Mouse (Mus musculus) cerebellum, adult 9-11 months (tissue): ENCODE data around the gene Ap3b2.

Experiments
- DNase-seq: peaks from one replicate; pipeline ENCODE4 v3.0.0; 2022

Gene Ap3b2

GRCm38 (mm10) chr7:81475221-81475620 is 18.5 kb downstream of the Ap3b2 start:
- no peak for DNase-seq

DNA sequence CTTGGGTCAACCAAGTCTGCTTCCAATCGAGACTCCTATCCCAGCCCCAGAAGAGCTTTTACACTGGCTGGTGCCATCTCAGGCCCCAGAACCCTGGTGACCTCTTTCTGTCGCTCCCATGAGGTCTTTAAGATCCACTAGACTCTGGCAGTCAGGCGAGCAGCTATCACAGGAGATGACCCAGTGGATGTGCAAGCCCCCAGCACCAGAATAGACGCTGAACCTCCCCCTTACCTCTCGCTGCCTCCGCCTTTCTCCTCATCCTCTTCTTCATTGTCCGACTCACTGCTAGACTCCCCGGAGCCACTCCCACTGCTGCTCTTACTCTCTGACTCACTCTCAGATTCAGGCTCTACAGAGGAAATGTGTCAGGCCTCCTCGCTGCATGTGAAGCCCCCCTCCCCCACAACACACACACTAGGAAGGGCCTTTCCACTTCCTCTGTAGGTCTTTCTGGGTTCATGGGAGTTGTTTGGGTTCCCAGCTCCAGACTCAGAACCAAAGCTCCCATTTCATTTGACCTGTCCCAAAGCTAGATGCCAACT is 28.7 kb downstream of the Ap3b2 start:
- DNase-seq = no peak

DNA sequence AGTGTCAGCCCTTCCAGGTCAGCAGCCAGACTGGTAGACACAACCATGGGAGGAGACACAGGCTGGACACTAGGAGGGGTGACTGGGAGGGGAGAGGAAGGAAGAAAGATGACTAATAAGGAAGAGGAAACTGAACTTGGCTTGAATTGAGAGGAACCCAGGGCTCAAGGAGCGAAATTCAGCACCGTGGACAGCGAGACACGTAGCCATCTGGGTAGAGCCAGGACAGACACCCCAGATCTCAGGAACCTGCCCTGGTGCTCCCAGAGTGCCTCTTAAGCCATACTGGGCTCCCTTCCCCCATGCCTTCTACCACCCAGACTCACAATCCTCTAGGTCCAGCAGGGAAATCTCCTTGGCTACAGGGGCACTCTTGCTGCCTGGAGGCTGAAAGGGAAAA is 29.6 kb downstream of the Ap3b2 start:
- no peak for DNase-seq

GRCm38 (mm10) chr7:81462815-81463214 is 30.9 kb downstream of the Ap3b2 start:
- no peak for DNase-seq

- peak; percentile 57 for DNase-seq
Measured at GRCm38 (mm10) chr7:81455155-81455651, 38.5 kb downstream of the Ap3b2 start, which contains the start of gene Cpeb1. Gene Cpeb1, minus strand, starts transcription at chr7:81455465.

- DNase-seq = peak; percentile 54
Measured at GRCm38 (mm10) chr7:81454331-81455039, 39.2 kb downstream of the Ap3b2 start.

DNA sequence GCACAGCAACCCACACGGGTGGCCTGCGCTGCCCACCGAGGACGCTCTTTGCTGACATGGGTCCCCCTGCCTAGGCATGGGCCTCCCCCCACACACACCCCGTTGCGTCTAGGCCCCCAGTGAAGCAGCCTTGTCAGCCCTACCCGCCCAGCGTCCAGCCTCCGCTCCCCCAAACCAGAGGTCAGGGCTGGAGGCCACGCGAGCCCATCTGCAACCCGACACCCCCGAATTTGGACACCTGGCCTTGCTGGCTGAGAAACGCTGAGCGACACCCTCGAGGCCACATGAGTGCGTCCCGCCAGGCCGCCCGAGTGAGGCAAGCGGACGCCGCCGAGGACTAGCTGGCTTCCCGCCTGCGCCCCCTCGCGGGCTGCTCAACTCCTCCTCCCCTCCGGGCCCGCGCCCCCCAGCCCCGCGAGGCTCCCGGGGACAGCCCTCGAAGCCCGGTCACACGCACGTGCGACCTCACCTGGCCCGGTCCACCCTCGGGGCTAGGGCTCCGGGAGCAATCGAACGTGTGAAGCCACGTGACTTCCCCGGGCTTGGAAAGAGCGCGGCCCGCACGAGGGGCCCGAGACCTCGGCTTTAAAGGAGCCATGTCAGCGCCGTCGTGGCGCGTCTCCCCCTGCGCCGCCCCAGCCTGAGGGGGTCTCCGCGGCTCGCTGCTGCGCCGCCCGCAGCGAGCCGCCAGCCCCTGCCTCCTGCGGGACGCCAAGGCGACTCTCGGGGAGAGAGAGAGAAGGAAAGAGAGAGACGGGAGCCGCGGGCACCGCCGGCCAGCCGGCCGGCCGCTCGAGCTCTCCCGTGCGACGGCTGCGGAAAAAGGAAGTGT is 40.1 kb downstream of the Ap3b2 start:
- DNase-seq = peak; percentile 35

DNA sequence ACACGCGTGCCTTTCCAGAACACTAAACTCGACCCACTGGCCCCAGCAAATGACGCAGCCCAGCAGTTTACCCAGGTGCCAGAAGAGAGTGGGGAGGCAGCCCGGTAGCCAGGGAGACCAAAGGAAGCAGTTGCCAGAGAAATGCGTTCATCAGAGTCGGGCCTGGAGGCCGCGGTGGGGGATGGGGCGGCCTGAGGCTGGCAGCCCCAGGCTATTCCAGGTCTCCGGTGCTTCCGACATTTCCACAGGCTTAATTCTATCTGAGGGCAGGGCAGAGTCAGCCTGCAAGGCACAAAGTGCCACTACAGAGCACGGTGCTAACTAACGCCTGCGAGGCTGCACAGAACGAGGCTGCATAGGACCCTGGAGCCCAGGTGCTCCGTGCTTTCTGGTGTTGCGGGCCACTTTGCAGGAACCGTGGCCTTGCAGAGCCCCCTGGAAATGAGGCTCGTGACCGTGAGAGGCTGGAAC is 40.7 kb downstream of the Ap3b2 start:
- DNase-seq = peak; percentile 41
